Mouse (Mus musculus) midbrain, embryonic 13.5 days (tissue): ENCODE measurements at regions not wholly inside any gene's neighbourhood (a gene's known extent, or its start where the extent isn't known, plus 50 kb on each side); places are given as distances from the start of the nearest gene placed in this dataset. TPM values are rescaled to one million over a fixed set of nuclear protein-coding genes. Genes with fewer than 3 reads are reported as not detected.

Experiments
- ATAC-seq: fragments of 200-750 bp; cut with Nextera tagmentation; 2 replicates; pipeline ENCODE4 v1.8.0; 2017; ENCODE audit warnings: mild to moderate bottlenecking, moderate TSS enrichment, moderate library complexity
- H3K27ac ChIP-seq: fragments of 300-500 bp; sonication (generic); 2 replicates; pipeline ENCODE4 v1.5.1; 2015; ENCODE audit warnings: inconsistent platforms, mild to moderate bottlenecking, moderate library complexity
- H3K27me3 ChIP-seq: fragments of 300-500 bp; sonication (generic); 2 replicates; pipeline ENCODE4 v1.6.1; 2015; ENCODE audit warnings: mild to moderate bottlenecking, inconsistent platforms
- H3K36me3 ChIP-seq: fragments of 300-500 bp; sonication (generic); 2 replicates; pipeline ENCODE4 v1.6.1; 2015; ENCODE audit warnings: mild to moderate bottlenecking, inconsistent platforms
- H3K4me1 ChIP-seq: fragments of 300-500 bp; sonication (generic); replicated peaks from 2 replicates; pipeline ENCODE4 v1.6.1; 2015; ENCODE audit warnings: inconsistent platforms
- H3K4me2 ChIP-seq: fragments of 300-500 bp; sonication (generic); replicated peaks from 2 replicates; pipeline ENCODE4 v1.6.1; 2015; ENCODE audit warnings: moderate library complexity, mild to moderate bottlenecking, inconsistent platforms
- H3K4me3 ChIP-seq: fragments of 300-500 bp; sonication (generic); replicated peaks from 2 replicates; pipeline ENCODE4 v1.5.1; 2015; ENCODE audit warnings: mild to moderate bottlenecking, inconsistent platforms
- H3K9ac ChIP-seq: fragments of 300-500 bp; sonication (generic); replicated peaks from 2 replicates; pipeline ENCODE4 v1.6.1; 2015; ENCODE audit warnings: mild to moderate bottlenecking, inconsistent platforms
- H3K9me3 ChIP-seq: fragments of 300-500 bp; sonication (generic); 2 replicates; pipeline ENCODE4 v1.6.1; 2016; ENCODE audit warnings: mild to moderate bottlenecking, inconsistent platforms
- WGBS: fragments of 180-500 bp; shearing (Covaris S2); methylation state at CpG from one replicate; pipeline ENCODE4 v1.1.7; 2015; 5-methylcytosine and 5-hydroxymethylcytosine counted together
- microRNA counts: library from miRNA; unstranded; fragments of <30 nt; microRNA quantifications from one replicate; lab custom pipeline; 2016
- microRNA-seq: library from miRNA; unstranded; fragments of <30 nt; microRNA quantifications from one replicate; pipeline ENCODE4, GENCODE M21; 2016

GRCm38 (mm10) chr8:64319220-64319820 is 113.2 kb upstream of the Tll1 start:
- WGBS = 58% methylated on average over 6 of the region's 6 CpGs
- H3K9me3 ChIP-seq = no peaks in the 10 kb centered on the region
- no peaks in the 10 kb centered on the region for H3K27me3 ChIP-seq
- ATAC-seq = no peak
- no peak overlapping the region for H3K4me3 ChIP-seq
- 0 out of 2 replicates have a peak, but pooled peaks cover 2% of the 10 kb centered on the region for H3K4me1 ChIP-seq
- no peak overlapping the region for H3K27ac ChIP-seq
- H3K36me3 ChIP-seq = no peaks in the 10 kb centered on the region
- H3K4me2 ChIP-seq = no peak overlapping the region
- no peak overlapping the region for H3K9ac ChIP-seq

- Histone ChIP-seq H3K4me3 (no peak overlapping the region), H3K9me3 (no peaks in the 10 kb centered on the region), H3K27ac (no peak overlapping the region), H3K36me3 (no peaks in the 10 kb centered on the region), H3K4me1 (0 out of 2 replicates have a peak, but pooled peaks cover 2% of the 10 kb centered on the region), H3K9ac (no peak overlapping the region), H3K27me3 (no peaks in the 10 kb centered on the region), H3K4me2 (no peak overlapping the region)
- ATAC-seq = no peak
- WGBS = 64% methylated on average over 10 of the region's 10 CpGs
These were observed 112.6 kb upstream of the Tll1 start for GRCm38 (mm10) chr8:64318524-64319219.

- 0 out of 2 replicates have a peak, but pooled peaks cover 2% of the 10 kb centered on the region for H3K4me1 ChIP-seq
- ATAC-seq = no peak
These were observed 111.7 kb upstream of the Tll1 start for GRCm38 (mm10) chr8:64317815-64318214.

GRCm38 (mm10) chr8:64307995-64308394 is 101.9 kb upstream of the Tll1 start:
- H3K4me2 ChIP-seq = no peak overlapping the region
- 97% methylated on average over 1 of the region's 1 CpGs for WGBS
- no peaks in the 10 kb centered on the region for H3K4me1 ChIP-seq
- H3K4me3 ChIP-seq = no peak overlapping the region
- H3K27me3 ChIP-seq = no peaks in the 10 kb centered on the region
- H3K9ac ChIP-seq = no peak overlapping the region
- no peak overlapping the region for H3K27ac ChIP-seq
- no peaks in the 10 kb centered on the region for H3K36me3 ChIP-seq
- H3K9me3 ChIP-seq = no peaks in the 10 kb centered on the region
- ATAC-seq = no peak

More at GRCm38 (mm10) chr8:64317815-64318214, 111.7 kb upstream of the Tll1 start:
- Histone ChIP-seq H3K36me3 (no peaks in the 10 kb centered on the region), H3K4me3 (no peak overlapping the region), H3K27ac (no peak overlapping the region), H3K27me3 (no peaks in the 10 kb centered on the region), H3K9me3 (no peaks in the 10 kb centered on the region), H3K9ac (no peak overlapping the region), H3K4me2 (no peak overlapping the region)

- ATAC-seq = no peak
- WGBS = 85% methylated on average over 6 of the region's 6 CpGs
- H3K4me3 ChIP-seq = no peak overlapping the region
These were observed 76.7 kb upstream of the Tll1 start for GRCm38 (mm10) chr8:64282806-64283205.

GRCm38 (mm10) chr8:64281598-64281997 is 75.5 kb upstream of the Tll1 start:
- WGBS = 60% methylated on average over 3 of the region's 3 CpGs
- Histone ChIP-seq H3K4me1 (no peaks in the 10 kb centered on the region), H3K36me3 (no peaks in the 10 kb centered on the region), H3K27me3 (no peaks in the 10 kb centered on the region), H3K4me3 (no peak overlapping the region), H3K9ac (no peak overlapping the region), H3K27ac (no peak overlapping the region), H3K9me3 (no peaks in the 10 kb centered on the region), H3K4me2 (no peak overlapping the region)
- no peak for ATAC-seq

More at GRCm38 (mm10) chr8:64282806-64283205, 76.7 kb upstream of the Tll1 start:
- Histone ChIP-seq H3K9me3 (no peaks in the 10 kb centered on the region), H3K36me3 (no peaks in the 10 kb centered on the region), H3K27ac (no peak overlapping the region), H3K4me1 (no peaks in the 10 kb centered on the region), H3K27me3 (no peaks in the 10 kb centered on the region), H3K4me2 (no peak overlapping the region), H3K9ac (no peak overlapping the region)

GRCm38 (mm10) chr8:64280391-64280790 is 74.3 kb upstream of the Tll1 start:
- ATAC-seq = no peak
- H3K4me2 ChIP-seq = no peak overlapping the region

GRCm38 (mm10) chr8:64276058-64276457 is 70.0 kb upstream of the Tll1 start:
- no peak overlapping the region for H3K4me3 ChIP-seq
- WGBS = 84% methylated on average over 6 of the region's 6 CpGs
- no peaks in the 10 kb centered on the region for H3K4me1 ChIP-seq
- H3K9ac ChIP-seq = no peak overlapping the region
- ATAC-seq = no peak
- no peaks in the 10 kb centered on the region for H3K27me3 ChIP-seq
- H3K9me3 ChIP-seq = no peaks in the 10 kb centered on the region
- no peak overlapping the region for H3K4me2 ChIP-seq
- no peak overlapping the region for H3K27ac ChIP-seq
- no peaks in the 10 kb centered on the region for H3K36me3 ChIP-seq

More at GRCm38 (mm10) chr8:64280391-64280790, 74.3 kb upstream of the Tll1 start:
- Histone ChIP-seq H3K9ac (no peak overlapping the region), H3K9me3 (no peaks in the 10 kb centered on the region), H3K4me1 (no peaks in the 10 kb centered on the region), H3K4me3 (no peak overlapping the region), H3K36me3 (no peaks in the 10 kb centered on the region), H3K27ac (no peak overlapping the region), H3K27me3 (no peaks in the 10 kb centered on the region)

GRCm38 (mm10) chr8:64265304-64265945 is 59.4 kb upstream of the Tll1 start:
- no peak for ATAC-seq
- H3K36me3 ChIP-seq = no peaks in the 10 kb centered on the region
- H3K4me3 ChIP-seq = no peak overlapping the region
- H3K27me3 ChIP-seq = no peaks in the 10 kb centered on the region
- H3K9me3 ChIP-seq = no peaks in the 10 kb centered on the region
- no peak overlapping the region for H3K4me2 ChIP-seq
- H3K9ac ChIP-seq = no peak overlapping the region
- no peaks in the 10 kb centered on the region for H3K4me1 ChIP-seq
- WGBS = 88% methylated on average over 6 of the region's 6 CpGs
- H3K27ac ChIP-seq = no peak overlapping the region

MicroRNAs encoded in the stretch of these regions (microRNA counts, 519-probe panel; counts per million panel counts)
- microRNA mmu-miR-710 (lab: Ali Mortazavi, UCI) = 110 counts per million, percentile 56 among the panel's probes with 10 or more counts

Small RNA genes in the stretch of these regions (microRNA-seq; reads per million reads assigned to microRNA genes)
- gene Mir710 = not detected
